Mouse (Mus musculus) thymus, postnatal 14 days (tissue): ENCODE results near the gene Ing5.
"Not testable (repeated sequence)": the region's sequence is repeated elsewhere in the genome, so short reads cannot be mapped to it uniquely, and the experiment has no call there.

Experiments used
- DNase-seq: peaks from one replicate; pipeline ENCODE4 v3.0.0; 2021

Gene Ing5

DNA sequence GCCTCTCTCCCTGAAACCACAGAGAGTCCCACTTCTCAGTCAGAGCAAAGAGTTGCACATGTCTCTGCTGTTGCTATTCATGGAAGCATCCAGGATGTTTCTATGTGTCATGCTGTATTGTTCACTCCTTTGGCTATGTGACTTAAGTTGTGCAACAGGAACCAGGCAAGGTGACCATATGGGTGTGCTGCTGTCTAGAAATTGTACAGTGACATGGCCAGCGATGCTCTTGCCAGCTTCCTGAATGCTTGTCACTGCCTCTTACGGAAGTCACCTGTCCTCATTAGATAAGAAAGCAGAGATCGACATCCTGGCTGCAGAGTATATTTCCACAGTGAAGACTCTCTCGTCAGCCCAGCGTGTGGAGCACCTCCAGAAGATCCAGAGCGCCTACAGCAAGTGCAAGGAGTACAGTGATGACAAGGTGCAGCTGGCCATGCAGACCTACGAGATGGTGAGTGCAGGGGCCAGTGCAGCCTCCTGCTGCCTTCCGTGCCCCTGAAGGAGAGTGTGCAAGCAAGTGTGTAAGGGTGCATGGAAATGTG lies 7.8 kb downstream of the Ing5 start:
- no peak for DNase-seq

- DNase-seq: no peak
These were observed 14.2 kb downstream of the Ing5 start for GRCm38 (mm10) chr1:93817823-93818532.

- DNase-seq: no peak
These were observed 15.0 kb downstream of the Ing5 start for GRCm38 (mm10) chr1:93818722-93819121.

GRCm38 (mm10) chr1:93823796-93824495 lies 20.2 kb downstream of the Ing5 start:
- no peak for DNase-seq

DNA sequence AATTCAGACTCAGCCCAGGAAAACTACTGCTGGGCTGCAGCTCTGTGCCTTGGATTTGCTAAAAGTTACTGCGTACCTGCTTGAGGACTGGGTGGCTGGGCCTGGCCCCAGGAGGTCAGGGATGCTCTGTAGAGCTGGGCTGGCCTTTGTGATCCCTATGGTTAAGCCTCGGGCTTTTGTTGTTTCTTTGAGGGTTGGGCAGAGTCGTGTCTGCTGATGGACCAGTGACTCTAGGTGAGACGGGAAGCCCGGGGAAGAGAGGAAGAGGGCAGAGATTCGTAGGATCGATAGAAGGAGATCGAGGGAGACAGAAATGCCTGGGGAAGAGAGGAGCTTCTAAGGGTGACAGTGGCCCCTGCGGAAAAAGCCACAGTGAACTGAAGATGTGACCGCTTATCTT lies 20.8 kb downstream of the Ing5 start, which contains the start of gene D2hgdh:
Gene D2hgdh (plus strand): TSS at position 301 of the 400 bp plus-strand sequence.
- DNase-seq: no peak

DNA sequence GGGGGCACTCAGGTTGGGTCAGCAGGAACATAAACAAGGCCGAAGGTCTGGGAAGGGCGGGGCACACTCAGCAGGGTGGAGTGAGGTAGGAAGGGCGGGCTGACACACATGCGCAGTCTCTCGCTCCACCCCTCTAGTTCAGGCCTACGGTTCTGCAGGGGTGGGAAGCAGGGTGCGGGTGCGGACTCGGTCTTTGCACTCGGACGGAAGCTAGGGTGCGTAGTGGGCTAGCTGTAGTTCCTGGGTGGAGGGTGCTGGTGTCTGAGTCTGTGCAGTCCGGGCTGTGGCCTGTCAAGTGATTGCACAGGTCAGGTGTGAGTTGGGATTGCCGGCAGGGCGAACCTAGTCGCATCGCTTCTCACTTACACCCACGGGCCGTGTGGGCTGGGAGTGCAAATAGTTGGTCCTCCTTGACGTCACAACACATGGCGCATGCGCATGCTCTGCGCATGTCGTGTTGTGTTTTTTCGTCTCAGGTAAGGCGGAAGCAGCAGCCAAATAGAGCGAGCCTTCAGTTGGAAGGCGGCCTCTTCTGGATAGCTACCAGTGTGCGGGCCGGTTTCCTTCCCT lies 21.4 kb downstream of the Ing5 start:
- DNase-seq: peak; percentile 94

- peak; percentile 37 for DNase-seq
These were observed 22.2 kb downstream of the Ing5 start for GRCm38 (mm10) chr1:93825771-93826539.

- no peak for DNase-seq
These were observed 22.7 kb downstream of the Ing5 start for GRCm38 (mm10) chr1:93826540-93826835.

DNA sequence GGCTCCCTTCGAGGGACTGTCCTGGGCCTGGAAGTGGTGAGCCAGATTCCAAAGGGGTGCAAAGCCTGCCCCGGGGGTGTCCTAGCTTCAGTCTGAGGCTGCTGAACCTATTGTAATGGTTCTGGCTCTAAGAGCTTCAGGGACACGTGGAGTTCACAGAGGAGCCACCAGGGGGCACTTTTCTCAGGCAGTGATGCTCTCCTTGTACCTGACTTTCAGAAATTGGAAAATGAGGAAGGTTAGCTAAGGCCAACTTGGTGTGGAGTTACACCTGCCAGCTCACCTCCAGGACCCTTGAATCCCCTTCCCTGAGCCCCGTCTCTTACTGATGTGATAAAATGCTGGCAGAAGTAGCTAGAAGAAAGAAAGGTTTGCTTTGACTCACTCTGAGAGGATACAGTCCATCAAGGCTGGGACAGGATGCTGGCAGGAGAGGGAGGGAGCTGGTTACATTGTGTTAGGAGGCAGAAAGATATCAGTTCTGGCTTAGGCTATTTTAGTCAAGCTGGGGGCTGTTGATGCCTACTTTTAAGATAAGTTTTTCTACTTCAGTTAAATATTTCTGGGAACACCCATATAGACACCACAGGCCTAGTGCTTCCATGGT lies 29.1 kb downstream of the Ing5 start:
- DNase-seq: not testable (repeated sequence)

DNA sequence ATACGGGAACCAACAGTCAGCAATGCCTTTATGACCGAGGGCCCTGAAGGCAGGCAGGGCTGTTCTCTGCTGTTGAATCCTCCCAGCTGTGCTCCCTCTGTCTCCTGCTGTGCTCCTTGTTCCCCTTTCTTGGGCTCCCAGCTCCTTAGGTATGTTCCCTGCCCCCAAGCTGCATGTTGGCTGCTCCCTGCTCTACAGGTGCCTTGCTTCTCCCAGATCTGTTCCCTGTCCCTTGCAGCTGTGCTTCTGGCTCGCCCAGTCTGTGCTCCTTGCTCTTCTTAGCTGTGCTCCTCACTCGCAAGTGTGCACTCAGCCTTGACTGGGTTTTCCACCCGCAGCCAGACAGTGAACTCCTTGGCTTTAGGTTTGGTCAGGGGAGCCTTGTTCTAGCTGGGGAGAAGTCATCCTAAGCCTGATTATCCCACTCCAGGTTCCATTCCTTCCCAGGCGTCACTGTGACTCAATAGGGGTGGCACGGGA lies 30.9 kb downstream of the Ing5 start:
- DNase-seq: no peak

GRCm38 (mm10) chr1:93835211-93835610 lies 31.4 kb downstream of the Ing5 start:
- no peak for DNase-seq

DNA sequence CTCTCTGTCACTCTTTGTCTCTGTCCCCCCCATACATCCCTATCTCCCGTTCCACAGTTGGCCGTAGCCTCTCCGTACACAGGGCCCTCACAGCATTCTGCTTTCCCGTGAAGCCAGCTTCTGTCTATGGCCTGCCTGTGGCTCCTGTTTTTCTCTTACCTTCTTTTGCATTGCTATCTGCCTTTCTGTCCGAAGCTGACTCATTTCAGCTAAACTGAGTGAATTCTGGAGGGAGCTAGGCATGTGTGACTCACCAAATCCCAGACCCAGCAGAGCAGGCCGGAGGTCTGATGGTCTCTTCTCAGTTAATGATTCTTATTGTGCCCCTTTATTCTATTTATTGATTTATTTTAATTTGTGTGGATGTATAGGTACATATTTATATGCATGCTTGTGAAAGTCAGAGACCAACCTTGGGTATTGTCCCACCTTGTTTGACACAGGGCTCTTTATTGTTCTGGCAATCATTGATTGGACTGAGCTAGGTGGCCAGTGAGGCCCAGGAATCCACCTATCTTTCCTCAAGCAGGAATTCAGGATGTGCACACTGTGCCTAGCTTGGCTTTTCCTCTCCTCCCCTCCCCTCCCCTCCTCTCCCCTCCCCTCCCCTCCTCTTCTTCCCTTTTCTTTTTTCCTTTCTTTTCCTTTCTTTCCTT lies 32.2 kb downstream of the Ing5 start:
- DNase-seq: no peak

- DNase-seq: no peak
These were observed 32.8 kb downstream of the Ing5 start for GRCm38 (mm10) chr1:93836532-93836913.

DNA sequence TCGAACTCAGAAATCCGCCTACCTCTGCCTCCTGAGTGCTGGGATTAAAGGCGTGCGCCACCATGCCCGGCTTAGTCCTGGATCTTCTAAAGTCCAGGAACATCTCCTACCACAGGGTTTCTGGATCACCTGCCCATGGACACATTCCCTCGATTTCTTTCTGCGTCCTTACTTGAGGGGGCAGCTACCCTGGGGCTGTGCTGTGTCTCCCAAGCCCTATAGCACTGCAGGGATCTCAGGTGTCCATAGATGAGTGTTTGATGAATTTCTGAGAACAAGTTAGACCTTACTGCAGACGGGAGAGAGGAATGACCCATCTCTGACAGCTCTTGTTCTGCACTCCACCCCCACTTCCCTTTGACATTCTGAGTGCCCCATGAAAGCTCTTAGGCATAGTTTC lies 33.6 kb downstream of the Ing5 start:
- DNase-seq: no peak

- DNase-seq: not testable (repeated sequence)
These were observed 34.8 kb downstream of the Ing5 start for GRCm38 (mm10) chr1:93838569-93838968.

DNA sequence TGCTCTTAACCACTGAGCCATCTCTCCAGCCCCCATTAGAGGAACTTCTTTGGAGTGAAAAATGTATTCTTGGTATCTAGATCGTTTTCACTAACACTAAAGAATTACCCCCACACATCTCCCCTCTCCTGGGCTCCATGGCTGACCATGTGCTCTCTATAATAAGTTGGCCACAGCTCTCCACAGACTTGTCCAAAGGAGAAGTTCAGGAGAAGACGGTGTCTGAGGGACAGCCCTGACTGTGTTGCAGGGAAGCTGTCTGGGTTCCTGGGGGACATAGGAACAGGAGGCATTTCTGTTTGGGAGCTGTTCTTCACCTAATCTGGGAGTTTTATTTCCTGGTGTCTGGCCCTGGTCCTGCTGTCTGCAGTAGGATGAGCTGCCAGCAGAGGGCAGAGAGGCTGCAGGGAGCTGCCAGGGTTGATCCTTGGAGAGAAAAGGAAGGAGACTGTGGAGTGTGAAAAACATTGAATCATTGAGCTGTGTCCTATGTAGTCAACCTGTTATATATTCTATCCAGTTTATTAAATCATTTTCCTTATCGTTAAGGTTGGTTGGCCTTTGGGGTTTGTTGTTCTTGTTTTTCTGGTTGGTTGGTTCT lies 42.1 kb downstream of the Ing5 start:
- DNase-seq: not testable (repeated sequence)

GRCm38 (mm10) chr1:93855790-93856189 lies 52.0 kb downstream of the Ing5 start:
- not testable (repeated sequence) for DNase-seq

GRCm38 (mm10) chr1:93857370-93857769 lies 53.6 kb downstream of the Ing5 start:
- no peak for DNase-seq

- DNase-seq: no peak
These were observed 54.2 kb downstream of the Ing5 start for GRCm38 (mm10) chr1:93857991-93858390.

DNA sequence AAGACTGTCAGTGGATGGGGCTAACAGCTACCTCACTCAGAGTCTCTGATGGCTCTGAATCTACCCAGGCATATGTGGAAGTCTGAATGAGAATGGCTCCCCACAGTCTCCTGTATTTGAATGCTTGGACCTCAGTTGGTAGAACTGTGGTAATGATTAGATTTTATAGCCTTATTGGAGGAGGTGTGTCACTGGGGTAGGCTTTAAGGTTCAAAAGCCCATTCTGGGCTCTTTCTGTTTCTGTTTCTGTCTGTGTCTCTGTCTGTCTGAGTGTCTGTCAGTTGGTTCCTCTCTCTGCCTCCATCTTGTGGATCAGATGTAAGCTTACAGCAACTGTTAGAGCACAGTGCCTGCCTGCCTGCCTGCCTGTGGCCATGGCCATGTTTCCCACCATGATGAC lies 55.9 kb downstream of the Ing5 start:
- DNase-seq: no peak

DNA sequence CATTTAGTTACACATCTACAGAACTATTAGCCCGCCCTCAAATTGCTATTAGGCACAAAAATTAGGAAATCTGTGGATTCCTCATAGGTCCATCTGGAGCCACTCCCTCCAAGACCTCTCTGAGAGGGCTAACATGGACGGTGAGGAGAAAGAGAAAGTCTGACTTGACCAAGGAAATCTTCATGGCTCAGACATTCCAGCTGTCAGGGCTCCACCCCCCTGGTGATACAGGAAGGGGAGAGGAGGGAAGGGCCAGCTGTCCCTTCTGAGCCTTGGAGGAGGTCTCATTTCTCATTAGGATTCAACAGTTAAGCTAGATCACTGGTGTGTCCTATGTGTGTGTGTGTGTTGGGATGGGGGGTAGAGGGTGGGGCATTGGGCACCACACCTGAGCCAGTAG lies 57.3 kb downstream of the Ing5 start, which contains the start of gene Gal3st2:
Gene Gal3st2 (plus strand): TSS at position 259 of the 400 bp plus-strand sequence.
- not testable (repeated sequence) for DNase-seq
